Mouse (Mus musculus): ENCODE measurements around the gene Itgb2l. TPM values are rescaled to one million over a fixed set of nuclear protein-coding genes. Genes with fewer than 3 reads are reported as not detected.

Itgb2l gene
- polyA plus RNA-seq (2012; rRNA removed) (1.0 and 1.1 TPM in 2 replicates), polyA plus RNA-seq (2014; fragmentation: Nextera tagmentation; extraction: Ambion mirVana) (1.9 TPM in 2 replicates)

GRCm38 (mm10) chr16:96443468-96443867 is at the start of gene Itgb2l:
TSS of gene Itgb2l (minus strand) at chr16:96443619.
- Histone ChIP-seq H3K9me3 (ENCODE audit: control insufficient read depth, low read length) (no peaks in the 10 kb centered on the region), H3K27ac (no peak within 1 kb of the TSS), H3K4me1 (replicated peaks; ENCODE audit: control insufficient read depth in 2 of 2, insufficient read depth in 2 of 2, low read length in 1 of 2) (no peaks in the 10 kb centered on the region), H3K4me2 (ENCODE audit: low read depth) (no peak within 1 kb of the TSS), H3K9ac (replicated peaks) (no peak within 1 kb of the TSS), H3K4me3 (ENCODE audit: insufficient read depth in 1 of 2, low read depth in 2 of 2, low read length in 2 of 2) (no peak within 1 kb of the TSS), H3K27me3 (ENCODE audit: control insufficient read depth, insufficient read depth, low read length) (no peaks in the 10 kb centered on the region), H3K36me3 (replicated peaks; ENCODE audit: control insufficient read depth, insufficient read depth, low read depth) (no peaks in the 10 kb centered on the region)
- no peak for ATAC-seq (ENCODE audit: insufficient read depth)
- TF ChIP-seq EP300 (IDR thresholded peaks at IDR 0.05; ENCODE audit: low read depth) (no peak), CTCF (IDR thresholded peaks at IDR 0.05; ENCODE audit: low read depth) (no peak)
- WGBS (ENCODE audit: insufficient replicate concordance) = 31% methylated on average over 2 of the region's 2 CpGs
- DNase-seq (ENCODE audit: low read depth in 3 of 3, low spot score in 3 of 3) = no peak

GRCm38 (mm10) chr16:96491530-96491929 is 48.1 kb upstream of the Itgb2l start:
- Histone ChIP-seq H3K27me3 (ENCODE audit: control insufficient read depth, insufficient read depth, low read length) (no peaks in the 10 kb centered on the region), H3K9me3 (ENCODE audit: control insufficient read depth, low read length) (no peaks in the 10 kb centered on the region), H3K4me3 (ENCODE audit: insufficient read depth in 1 of 2, low read depth in 2 of 2, low read length in 2 of 2) (no peak overlapping the region), H3K36me3 (replicated peaks; ENCODE audit: control insufficient read depth, insufficient read depth, low read depth) (no peaks in the 10 kb centered on the region), H3K27ac (no peak overlapping the region), H3K4me1 (replicated peaks; ENCODE audit: control insufficient read depth in 2 of 2, insufficient read depth in 2 of 2, low read length in 1 of 2) (no peaks in the 10 kb centered on the region), H3K4me2 (ENCODE audit: low read depth) (no peak overlapping the region), H3K9ac (replicated peaks) (no peak overlapping the region)
- 57% methylated on average over 3 of the region's 3 CpGs for WGBS (ENCODE audit: insufficient replicate concordance)
- DNase-seq (ENCODE audit: low read depth in 3 of 3, low spot score in 3 of 3) (no peak), ATAC-seq (ENCODE audit: insufficient read depth) (no peak)
- TF ChIP-seq EP300 (IDR thresholded peaks at IDR 0.05; ENCODE audit: low read depth) = no peak
- no peak for TF ChIP-seq CTCF (IDR thresholded peaks at IDR 0.05; ENCODE audit: low read depth)

GRCm38 (mm10) chr16:96488038-96488437 is 44.6 kb upstream of the Itgb2l start:
- Histone ChIP-seq H3K4me1 (replicated peaks; ENCODE audit: control insufficient read depth in 2 of 2, insufficient read depth in 2 of 2, low read length in 1 of 2) (no peaks in the 10 kb centered on the region), H3K36me3 (replicated peaks; ENCODE audit: control insufficient read depth, insufficient read depth, low read depth) (no peaks in the 10 kb centered on the region), H3K9ac (replicated peaks) (no peak overlapping the region), H3K4me2 (ENCODE audit: low read depth) (no peak overlapping the region), H3K9me3 (ENCODE audit: control insufficient read depth, low read length) (no peaks in the 10 kb centered on the region), H3K27me3 (ENCODE audit: control insufficient read depth, insufficient read depth, low read length) (no peaks in the 10 kb centered on the region), H3K4me3 (ENCODE audit: insufficient read depth in 1 of 2, low read depth in 2 of 2, low read length in 2 of 2) (no peak overlapping the region), H3K27ac (no peak overlapping the region)
- ATAC-seq (ENCODE audit: insufficient read depth) = no peak
- WGBS (ENCODE audit: insufficient replicate concordance) = 71% methylated on average over 5 of the region's 5 CpGs
- DNase-seq (ENCODE audit: low read depth in 3 of 3, low spot score in 3 of 3) = no peak
- TF ChIP-seq CTCF (IDR thresholded peaks at IDR 0.05; ENCODE audit: low read depth) (no peak), EP300 (IDR thresholded peaks at IDR 0.05; ENCODE audit: low read depth) (no peak)

GRCm38 (mm10) chr16:96487007-96487684 is 43.7 kb upstream of the Itgb2l start:
- no peak for DNase-seq (ENCODE audit: low read depth in 3 of 3, low spot score in 3 of 3)
- no peak overlapping the region for H3K9ac ChIP-seq (replicated peaks)
- H3K9me3 ChIP-seq (ENCODE audit: control insufficient read depth, low read length) = no peaks in the 10 kb centered on the region
- TF ChIP-seq EP300 (IDR thresholded peaks at IDR 0.05; ENCODE audit: low read depth) (no peak), CTCF (IDR thresholded peaks at IDR 0.05; ENCODE audit: low read depth) (no peak)
- H3K27ac ChIP-seq = no peak overlapping the region
- no peaks in the 10 kb centered on the region for H3K36me3 ChIP-seq (replicated peaks; ENCODE audit: control insufficient read depth, insufficient read depth, low read depth)
- H3K4me3 ChIP-seq (ENCODE audit: insufficient read depth in 1 of 2, low read depth in 2 of 2, low read length in 2 of 2) = no peak overlapping the region
- H3K4me1 ChIP-seq (replicated peaks; ENCODE audit: control insufficient read depth in 2 of 2, insufficient read depth in 2 of 2, low read length in 1 of 2) = no peaks in the 10 kb centered on the region
- H3K4me2 ChIP-seq (ENCODE audit: low read depth) = no peak overlapping the region
- WGBS (ENCODE audit: insufficient replicate concordance) = 59% methylated on average over 11 of the region's 11 CpGs
- ATAC-seq (ENCODE audit: insufficient read depth) = no peak
- no peaks in the 10 kb centered on the region for H3K27me3 ChIP-seq (ENCODE audit: control insufficient read depth, insufficient read depth, low read length)

GRCm38 (mm10) chr16:96481791-96482190 is 38.4 kb upstream of the Itgb2l start:
- H3K4me1 ChIP-seq (replicated peaks; ENCODE audit: control insufficient read depth in 2 of 2, insufficient read depth in 2 of 2, low read length in 1 of 2) = no peaks in the 10 kb centered on the region
- WGBS (ENCODE audit: insufficient replicate concordance) = 64% methylated on average over 4 of the region's 4 CpGs
- H3K9me3 ChIP-seq (ENCODE audit: control insufficient read depth, low read length) = no peaks in the 10 kb centered on the region
- no peaks in the 10 kb centered on the region for H3K36me3 ChIP-seq (replicated peaks; ENCODE audit: control insufficient read depth, insufficient read depth, low read depth)
- H3K4me2 ChIP-seq (ENCODE audit: low read depth) = no peak overlapping the region
- ATAC-seq (ENCODE audit: insufficient read depth) (no peak), DNase-seq (ENCODE audit: low read depth in 3 of 3, low spot score in 3 of 3) (no peak)
- TF ChIP-seq EP300 (IDR thresholded peaks at IDR 0.05; ENCODE audit: low read depth) (no peak), CTCF (IDR thresholded peaks at IDR 0.05; ENCODE audit: low read depth) (no peak)
- H3K27me3 ChIP-seq (ENCODE audit: control insufficient read depth, insufficient read depth, low read length) = no peaks in the 10 kb centered on the region
- H3K4me3 ChIP-seq (ENCODE audit: insufficient read depth in 1 of 2, low read depth in 2 of 2, low read length in 2 of 2) = no peak overlapping the region
- H3K9ac ChIP-seq (replicated peaks) = no peak overlapping the region
- no peak overlapping the region for H3K27ac ChIP-seq
